Mouse (Mus musculus): ENCODE measurements around the gene Ccdc34. TPM values are rescaled to one million over a fixed set of nuclear protein-coding genes. Genes with fewer than 3 reads are reported as not detected.
A peak's percentile ranks its signal among the peaks of the same experiment; 100 is the strongest.

The Ccdc34 gene
- polyA plus RNA-seq, 1 experiment from 2014 or later = 14.5 TPM

DNA sequence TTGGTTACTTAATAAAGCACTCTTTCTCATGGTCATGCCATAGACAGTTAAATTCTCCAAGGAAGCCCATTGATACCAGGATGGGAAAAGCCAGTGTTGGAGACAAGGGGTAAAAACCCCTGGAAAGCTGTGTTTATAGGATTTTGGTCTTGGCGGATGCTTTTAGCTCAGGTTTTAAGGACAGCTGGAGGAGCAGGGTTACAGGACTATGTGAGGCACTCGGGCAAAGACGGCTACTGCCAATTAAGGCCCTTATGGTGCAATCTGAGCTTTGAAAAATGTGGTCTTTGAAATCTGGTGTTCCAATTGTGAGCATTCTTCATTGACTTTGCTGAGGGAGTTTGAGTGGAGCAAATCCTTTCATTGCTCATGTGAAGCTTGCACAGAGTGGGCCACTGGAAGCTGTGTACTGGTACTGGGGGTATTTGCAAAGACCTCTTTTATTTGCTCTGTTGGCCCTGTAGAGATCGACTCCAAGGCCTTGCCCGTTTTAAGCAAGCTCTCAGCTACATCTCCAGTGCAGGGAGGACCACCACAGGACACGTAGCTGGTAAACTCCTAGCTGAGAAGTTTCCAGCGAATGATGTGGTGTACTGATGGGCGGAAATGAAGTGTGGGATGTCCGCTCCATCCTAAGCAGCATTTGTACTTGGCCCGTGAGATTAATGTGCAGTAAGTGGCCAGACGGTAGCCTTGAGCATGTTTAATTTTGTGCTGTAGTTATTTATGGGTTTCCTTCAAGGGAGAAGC lies 31.4 kb upstream of the Ccdc34 start:
- Histone ChIP-seq H3K4me3 (ENCODE audit: low read depth, low read length) (no peak overlapping the region), H3K9me3 (ENCODE audit: low read length) (no peaks in the 10 kb centered on the region), H3K36me3 (replicated peaks; ENCODE audit: insufficient read depth, low read length) (no peaks in the 10 kb centered on the region), H3K9ac (replicated peaks) (no peak overlapping the region), H3K27ac (ENCODE audit: low read depth) (peak overlapping the region; percentile 73; the same call in 1 of the 2 replicates), H3K27me3 (ENCODE audit: insufficient read depth, low read length) (no peaks in the 10 kb centered on the region), H3K4me1 (ENCODE audit: insufficient read depth) (peaks cover 37% of the 10 kb centered on the region), H3K4me2 (ENCODE audit: low read depth, low read length) (no peak overlapping the region)
- 70% methylated on average over 11 of the region's 11 CpGs for WGBS (ENCODE audit: insufficient replicate concordance)
- ATAC-seq (no peak), DNase-seq (no peak)
- TF ChIP-seq EP300 (IDR thresholded peaks at IDR 0.05; ENCODE audit: low read depth) (no peak), CTCF (IDR thresholded peaks at IDR 0.05; ENCODE audit: low read depth) (no peak)

DNA sequence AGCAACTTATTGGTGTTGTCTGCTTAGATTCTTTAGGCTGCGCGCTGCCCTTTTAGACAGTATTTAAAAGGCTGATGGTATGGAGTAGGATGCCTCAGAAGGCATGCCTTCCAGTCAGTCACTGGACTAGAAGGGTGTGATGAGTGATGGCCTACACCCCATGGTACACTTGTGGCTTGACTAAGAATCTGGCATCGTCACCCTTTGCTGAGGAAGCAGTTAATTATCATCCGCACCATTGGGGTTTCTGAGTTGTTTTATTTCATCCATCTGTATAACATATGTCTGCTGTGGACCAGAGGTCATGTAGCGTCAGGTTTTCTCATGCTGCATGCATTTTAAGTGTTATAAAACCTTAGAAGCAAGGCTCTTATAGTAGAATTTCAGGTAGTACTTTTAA lies 29.7 kb upstream of the Ccdc34 start:
- Histone ChIP-seq H3K9ac (replicated peaks) (no peak overlapping the region), H3K4me3 (ENCODE audit: low read depth, low read length) (no peak overlapping the region), H3K36me3 (replicated peaks; ENCODE audit: insufficient read depth, low read length) (no peaks in the 10 kb centered on the region), H3K4me2 (ENCODE audit: low read depth, low read length) (no peak overlapping the region), H3K27me3 (ENCODE audit: insufficient read depth, low read length) (no peaks in the 10 kb centered on the region), H3K4me1 (ENCODE audit: insufficient read depth) (peaks cover 32% of the 10 kb centered on the region), H3K27ac (ENCODE audit: low read depth) (no peak overlapping the region), H3K9me3 (ENCODE audit: low read length) (no peaks in the 10 kb centered on the region)
- DNase-seq (no peak), ATAC-seq (no peak)
- TF ChIP-seq CTCF (IDR thresholded peaks at IDR 0.05; ENCODE audit: low read depth) = no peak
- TF ChIP-seq EP300 (IDR thresholded peaks at IDR 0.05; ENCODE audit: low read depth) = no peak
- WGBS (ENCODE audit: insufficient replicate concordance) = 81% methylated on average over 5 of the region's 5 CpGs

DNA sequence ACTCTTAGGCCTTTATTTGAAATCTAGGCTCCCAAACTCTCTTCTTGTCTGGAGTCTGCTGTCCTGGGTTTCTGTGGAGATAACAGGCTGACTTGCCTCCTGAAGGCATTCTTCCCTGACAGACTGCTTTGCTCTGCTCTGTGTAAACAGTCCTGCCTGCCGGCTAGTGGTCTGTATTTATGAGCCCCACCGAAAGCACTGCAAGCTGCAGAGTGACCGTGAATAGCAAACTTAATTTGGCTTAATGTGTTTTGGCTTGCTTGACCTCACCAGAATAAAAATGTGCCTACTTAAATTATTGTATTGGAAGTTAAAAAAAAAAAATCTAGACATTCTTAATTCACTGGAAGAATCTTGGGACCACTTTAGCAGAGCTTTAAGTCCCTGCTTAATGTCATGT lies 28.4 kb upstream of the Ccdc34 start:
- Histone ChIP-seq H3K4me3 (ENCODE audit: low read depth, low read length) (no peak overlapping the region), H3K9ac (replicated peaks) (no peak overlapping the region), H3K4me1 (ENCODE audit: insufficient read depth) (peaks cover 27% of the 10 kb centered on the region), H3K4me2 (ENCODE audit: low read depth, low read length) (no peak overlapping the region), H3K27ac (ENCODE audit: low read depth) (no peak overlapping the region), H3K9me3 (ENCODE audit: low read length) (no peaks in the 10 kb centered on the region), H3K27me3 (ENCODE audit: insufficient read depth, low read length) (no peaks in the 10 kb centered on the region), H3K36me3 (replicated peaks; ENCODE audit: insufficient read depth, low read length) (no peaks in the 10 kb centered on the region)
- ATAC-seq (no peak), DNase-seq (no peak)
- WGBS (ENCODE audit: insufficient replicate concordance) = 44% methylated on average over 3 of the region's 3 CpGs
- TF ChIP-seq CTCF (IDR thresholded peaks at IDR 0.05; ENCODE audit: low read depth) (no peak), EP300 (IDR thresholded peaks at IDR 0.05; ENCODE audit: low read depth) (no peak)

DNA sequence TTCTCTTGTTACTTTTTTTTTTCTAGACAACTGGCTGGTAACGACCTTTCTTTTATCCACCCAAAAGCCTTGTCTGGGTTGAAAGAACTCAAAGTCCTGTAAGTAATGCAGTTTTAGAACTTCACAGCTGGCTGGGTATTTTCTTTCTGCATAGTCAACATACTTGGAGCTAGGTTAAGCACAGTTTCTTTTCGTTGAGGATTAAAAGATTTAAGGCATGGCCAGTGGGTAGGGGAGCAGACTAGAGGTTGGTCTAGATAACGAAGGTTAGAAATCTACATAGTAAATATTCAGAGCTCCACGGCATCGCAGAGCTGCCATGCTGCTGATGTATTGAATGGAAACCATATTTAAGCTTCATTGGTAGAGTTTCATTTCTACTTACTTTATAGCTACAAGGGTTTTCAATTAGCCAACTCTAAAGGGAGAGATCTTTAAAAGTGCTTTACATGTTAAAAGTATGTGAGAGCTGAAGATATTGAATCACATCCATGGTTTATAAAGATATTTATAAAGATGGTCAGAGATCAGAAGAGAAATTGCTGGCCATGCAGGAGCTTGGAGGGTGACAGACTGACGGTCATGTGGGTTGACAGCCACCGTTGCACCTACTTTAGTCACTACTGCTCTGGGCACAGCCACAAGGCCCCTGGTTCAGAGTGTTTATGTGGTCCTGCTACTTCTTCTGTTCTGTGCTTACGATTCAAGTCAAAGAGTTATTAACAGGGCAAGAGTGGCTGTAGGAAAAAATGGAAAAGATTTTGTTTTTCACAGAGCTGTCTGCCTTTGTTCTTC lies 27.7 kb upstream of the Ccdc34 start:
- ATAC-seq (no peak), DNase-seq (no peak)
- H3K36me3 ChIP-seq (replicated peaks; ENCODE audit: insufficient read depth, low read length) = no peaks in the 10 kb centered on the region
- WGBS (ENCODE audit: insufficient replicate concordance) = 65% methylated on average over 8 of the region's 8 CpGs
- peaks cover 24% of the 10 kb centered on the region for H3K4me1 ChIP-seq (ENCODE audit: insufficient read depth)
- H3K9ac ChIP-seq (replicated peaks) = no peak overlapping the region
- no peak overlapping the region for H3K4me2 ChIP-seq (ENCODE audit: low read depth, low read length)
- no peak overlapping the region for H3K27ac ChIP-seq (ENCODE audit: low read depth)
- H3K4me3 ChIP-seq (ENCODE audit: low read depth, low read length) = no peak overlapping the region
- TF ChIP-seq CTCF (IDR thresholded peaks at IDR 0.05; ENCODE audit: low read depth) (no peak), EP300 (IDR thresholded peaks at IDR 0.05; ENCODE audit: low read depth) (no peak)
- no peaks in the 10 kb centered on the region for H3K27me3 ChIP-seq (ENCODE audit: insufficient read depth, low read length)
- H3K9me3 ChIP-seq (ENCODE audit: low read length) = no peaks in the 10 kb centered on the region

DNA sequence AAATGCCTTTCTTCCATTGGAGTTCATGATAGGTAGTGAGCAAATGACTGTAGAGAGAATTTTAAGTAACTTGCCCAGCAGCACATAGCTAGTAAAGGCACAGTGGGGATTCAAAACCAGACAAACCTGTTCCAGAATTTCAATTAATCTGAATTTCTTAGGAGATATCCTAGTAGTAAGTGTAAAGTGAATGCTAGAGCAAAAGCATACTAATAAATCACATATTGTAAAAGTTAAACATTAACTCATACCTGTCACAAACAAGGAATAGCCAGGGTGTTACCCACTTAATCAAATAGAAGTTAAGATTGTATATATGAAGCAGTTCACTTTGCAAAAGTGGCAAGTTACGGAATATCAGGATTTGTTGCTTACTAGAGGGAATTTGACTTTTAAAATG lies 25.9 kb upstream of the Ccdc34 start:
- Histone ChIP-seq H3K4me3 (ENCODE audit: low read depth, low read length) (no peak overlapping the region), H3K9ac (replicated peaks) (no peak overlapping the region), H3K27me3 (ENCODE audit: insufficient read depth, low read length) (no peaks in the 10 kb centered on the region), H3K36me3 (replicated peaks; ENCODE audit: insufficient read depth, low read length) (no peaks in the 10 kb centered on the region), H3K4me1 (ENCODE audit: insufficient read depth) (peaks cover 17% of the 10 kb centered on the region; the same call in 1 of the 2 replicates), H3K9me3 (ENCODE audit: low read length) (no peaks in the 10 kb centered on the region), H3K4me2 (ENCODE audit: low read depth, low read length) (no peak overlapping the region), H3K27ac (ENCODE audit: low read depth) (no peak overlapping the region)
- ATAC-seq (no peak), DNase-seq (no peak)
- WGBS (ENCODE audit: insufficient replicate concordance) = 70% methylated on average over 1 of the region's 1 CpGs
- no peak for TF ChIP-seq CTCF (IDR thresholded peaks at IDR 0.05; ENCODE audit: low read depth)
- TF ChIP-seq EP300 (IDR thresholded peaks at IDR 0.05; ENCODE audit: low read depth) = no peak

DNA sequence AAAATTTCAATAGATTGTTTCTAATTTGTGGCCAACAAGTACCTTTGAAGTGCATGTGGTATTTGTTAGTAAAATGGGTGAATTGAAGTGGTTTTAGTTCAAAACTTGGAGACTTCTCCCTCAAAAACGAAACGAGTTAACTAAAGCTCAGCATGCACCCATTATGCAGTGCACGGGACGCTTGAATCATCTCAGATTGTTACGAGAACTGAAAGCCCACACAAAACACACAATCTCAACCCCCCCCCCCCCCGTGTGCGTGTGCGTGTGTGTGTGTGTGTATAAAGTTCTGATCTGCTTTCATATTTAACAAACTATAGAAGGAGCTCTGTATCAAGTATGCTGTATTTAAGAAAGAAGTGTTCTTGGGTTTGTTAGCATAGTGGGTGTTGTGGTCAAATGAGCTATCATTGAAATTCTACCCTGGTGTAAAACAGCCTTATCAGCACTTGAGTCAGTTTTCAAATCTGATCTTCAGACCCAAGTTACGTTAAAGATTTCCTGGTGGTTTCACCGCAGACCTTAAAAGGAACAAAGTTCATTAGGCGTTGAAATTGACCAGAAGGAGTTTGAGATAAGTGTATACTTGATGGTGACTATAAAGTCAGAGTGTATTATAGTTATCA lies 25.1 kb upstream of the Ccdc34 start:
- no peak overlapping the region for H3K27ac ChIP-seq (ENCODE audit: low read depth)
- H3K4me3 ChIP-seq (ENCODE audit: low read depth, low read length) = no peak overlapping the region
- H3K36me3 ChIP-seq (replicated peaks; ENCODE audit: insufficient read depth, low read length) = no peaks in the 10 kb centered on the region
- ATAC-seq = no peak
- no peaks in the 10 kb centered on the region for H3K27me3 ChIP-seq (ENCODE audit: insufficient read depth, low read length)
- no peak overlapping the region for H3K9ac ChIP-seq (replicated peaks)
- DNase-seq = no peak
- H3K4me1 ChIP-seq (ENCODE audit: insufficient read depth) = peaks cover 13% of the 10 kb centered on the region; the same call in 1 of the 2 replicates
- no peaks in the 10 kb centered on the region for H3K9me3 ChIP-seq (ENCODE audit: low read length)
- TF ChIP-seq EP300 (IDR thresholded peaks at IDR 0.05; ENCODE audit: low read depth) (no peak), CTCF (IDR thresholded peaks at IDR 0.05; ENCODE audit: low read depth) (no peak)
- 51% methylated on average over 11 of the region's 11 CpGs for WGBS (ENCODE audit: insufficient replicate concordance)
- H3K4me2 ChIP-seq (ENCODE audit: low read depth, low read length) = no peak overlapping the region
